Mouse (Mus musculus) forebrain, embryonic 12.5 days (tissue): ENCODE measurements around the gene Htr2a. TPM values are rescaled to one million over a fixed set of nuclear protein-coding genes. Genes with fewer than 3 reads are reported as not detected.

Experiments used
- ATAC-seq: fragments of 200-750 bp; cut with Nextera tagmentation; 2 replicates; pipeline ENCODE4 v1.8.0; 2017; ENCODE audit warnings: moderate TSS enrichment; ENCODE audit not compliant: low FRiP score
- H3K27ac ChIP-seq: fragments of 300-500 bp; sonication (generic); 2 replicates; pipeline ENCODE4 v1.5.1; 2016; ENCODE audit warnings: mild to moderate bottlenecking
- H3K27me3 ChIP-seq: fragments of 300-500 bp; sonication (generic); 2 replicates; pipeline ENCODE4 v1.6.1; 2016; ENCODE audit warnings: mild to moderate bottlenecking
- H3K36me3 ChIP-seq: fragments of 300-500 bp; sonication (generic); replicated peaks from 2 replicates; pipeline ENCODE4 v1.6.1; 2016; ENCODE audit warnings: mild to moderate bottlenecking
- H3K4me1 ChIP-seq: fragments of 300-500 bp; sonication (generic); 2 replicates; pipeline ENCODE4 v1.6.1; 2016
- H3K4me2 ChIP-seq: fragments of 300-500 bp; sonication (generic); 2 replicates; pipeline ENCODE4 v1.6.1; 2016; ENCODE audit warnings: mild to moderate bottlenecking, moderate library complexity
- H3K4me3 ChIP-seq: fragments of 300-500 bp; sonication (generic); replicated peaks from 2 replicates; pipeline ENCODE4 v1.5.1; 2016; ENCODE audit warnings: mild to moderate bottlenecking
- H3K9ac ChIP-seq: fragments of 300-500 bp; sonication (generic); 2 replicates; pipeline ENCODE4 v1.6.1; 2016; ENCODE audit warnings: mild to moderate bottlenecking
- H3K9me3 ChIP-seq: fragments of 300-500 bp; sonication (generic); 2 replicates; pipeline ENCODE4 v1.6.1; 2016
- WGBS: fragments of 180-500 bp; shearing (Covaris S2); methylation state at CpG from one replicate; pipeline ENCODE4 v1.1.7; 2016; 5-methylcytosine and 5-hydroxymethylcytosine counted together
- polyA plus RNA-seq: library from polyadenylated mRNA; unstranded; fragments of >200 nt; fragmentation: Nextera tagmentation; extraction: Ambion mirVana; gene quantifications from 2 replicates; pipeline ENCODE4 v1.2.1, GENCODE M21; 2016

Htr2a gene
- polyA plus RNA-seq, 1 experiment from 2014 or later, result 0.26 TPM

DNA sequence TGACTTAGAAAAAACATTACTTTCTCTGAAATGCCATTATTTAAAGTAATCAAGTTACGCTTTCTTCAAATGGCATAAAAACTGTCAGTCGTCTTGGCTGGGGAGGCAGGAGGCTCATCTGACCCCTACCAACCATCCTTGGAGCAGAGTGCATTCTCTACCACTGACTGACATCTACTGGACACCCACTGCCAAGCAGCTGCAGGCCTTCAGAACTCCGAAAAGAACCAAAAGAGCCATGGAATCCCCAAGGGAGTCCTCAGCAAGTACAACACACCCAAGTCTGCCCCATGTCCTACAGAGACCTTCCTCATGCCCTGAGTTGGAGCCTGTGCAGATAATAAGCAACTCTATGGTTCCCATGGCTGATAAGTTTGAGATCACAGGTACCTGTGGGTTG, 82.9 kb downstream of the Htr2a start:
- 72% methylated on average over 3 of the region's 3 CpGs for WGBS
- Histone ChIP-seq H3K9me3 (no peaks in the 10 kb centered on the region), H3K4me1 (no peaks in the 10 kb centered on the region)

DNA sequence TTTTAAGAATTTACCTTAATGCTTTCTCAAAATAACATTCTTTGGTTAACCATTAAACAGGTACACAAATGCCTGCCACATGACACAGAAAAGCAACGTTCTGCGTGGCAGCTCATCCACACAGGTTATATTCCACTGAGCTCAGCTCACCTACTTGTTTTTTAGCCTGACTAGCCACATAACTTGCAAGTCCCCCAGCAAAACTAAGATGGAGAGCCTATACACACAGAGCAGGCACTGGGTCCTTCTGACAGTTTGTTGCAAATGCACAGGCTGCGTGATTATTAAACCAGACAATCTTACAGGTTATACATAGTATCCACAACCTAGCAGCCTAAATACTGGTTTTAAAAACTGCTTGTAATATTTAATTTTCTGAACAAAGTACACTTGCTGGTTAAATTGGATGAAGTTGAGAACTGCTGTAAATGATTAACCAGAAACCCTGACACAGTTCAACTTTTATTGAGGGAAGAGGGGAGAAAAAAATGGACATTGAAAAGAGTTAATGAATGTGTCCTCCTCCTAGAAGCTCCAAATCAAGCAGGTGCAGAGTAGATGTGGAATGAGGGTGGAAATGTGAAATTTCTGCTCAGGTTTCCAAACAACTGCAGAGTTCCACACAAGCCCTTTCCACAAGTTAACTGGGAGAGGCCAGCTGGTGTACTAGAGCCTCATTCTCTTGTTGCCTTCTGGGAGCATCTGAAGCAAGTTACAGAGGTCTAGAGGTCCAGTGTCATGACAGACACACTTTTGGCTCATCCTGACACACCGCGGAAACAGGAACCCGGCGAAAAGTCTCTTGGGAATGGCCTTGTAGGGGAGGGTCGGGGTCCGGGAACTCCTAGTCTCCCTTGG, 90.8 kb downstream of the Htr2a start:
- Histone ChIP-seq H3K27me3 (no peaks in the 10 kb centered on the region), H3K4me2 (peak overlapping the region; percentile 63), H3K27ac (no peak overlapping the region), H3K9me3 (no peaks in the 10 kb centered on the region), H3K36me3 (peaks cover 6% of the 10 kb centered on the region; the same call in 1 of the 2 replicates), H3K9ac (peak overlapping the region; percentile 77), H3K4me3 (peak overlapping the region; percentile 79), H3K4me1 (peaks cover 11% of the 10 kb centered on the region)
- WGBS, result 33% methylated on average over 9 of the region's 9 CpGs
- ATAC-seq, result no peak

More for the DNA sequence above, 82.9 kb downstream of the Htr2a start:
- no peaks in the 10 kb centered on the region for H3K36me3 ChIP-seq
- no peak overlapping the region for H3K4me2 ChIP-seq
- no peak overlapping the region for H3K27ac ChIP-seq
- no peaks in the 10 kb centered on the region for H3K27me3 ChIP-seq
- H3K9ac ChIP-seq, result no peak overlapping the region
- no peak for ATAC-seq
- H3K4me3 ChIP-seq, result no peak overlapping the region

DNA sequence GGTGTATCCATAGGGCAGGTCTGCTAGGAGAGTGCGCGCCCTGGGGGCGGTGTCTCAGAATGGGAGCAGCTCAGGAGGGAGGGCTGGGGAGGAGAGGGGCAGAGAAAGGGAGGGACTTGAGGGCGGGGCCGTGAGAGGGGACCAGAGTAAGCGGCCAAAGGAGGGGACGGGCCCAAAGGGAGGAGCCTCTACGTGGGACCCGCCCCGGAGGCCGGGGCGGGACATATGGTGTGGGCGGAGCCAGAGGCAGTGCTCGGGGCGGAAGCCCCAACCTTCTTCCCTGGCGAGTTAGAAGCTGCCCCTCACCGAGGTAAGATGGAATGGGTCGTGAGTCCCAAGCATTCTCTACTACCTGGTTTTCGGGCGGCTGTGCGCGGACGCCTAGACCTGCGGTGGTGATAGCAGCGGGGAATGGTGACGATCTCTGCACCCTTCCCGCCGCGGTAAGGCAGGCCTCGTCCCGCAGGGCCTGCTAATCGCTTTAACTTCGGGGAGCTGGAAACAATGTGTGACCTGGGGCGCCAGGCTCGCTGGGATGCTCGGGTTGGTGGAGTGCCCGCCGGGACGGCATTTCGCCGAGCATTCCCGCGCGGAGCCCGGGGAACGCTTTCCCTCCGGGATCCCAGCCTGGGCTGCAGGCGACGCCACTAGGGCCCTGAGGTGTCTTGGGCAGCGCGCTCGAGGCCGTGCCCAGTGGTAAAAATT, 91.6 kb downstream of the Htr2a start, which contains the start of gene Esd:
TSS of gene Esd (plus strand) at position 219 of the 705 bp plus-strand sequence.
- Histone ChIP-seq H3K9ac (peak within 1 kb of the TSS; percentile 77), H3K36me3 (peaks cover 14% of the 10 kb centered on the region), H3K4me1 (peaks cover 11% of the 10 kb centered on the region), H3K4me3 (peak within 1 kb of the TSS; percentile 79), H3K27me3 (no peaks in the 10 kb centered on the region), H3K9me3 (no peaks in the 10 kb centered on the region), H3K27ac (peak within 1 kb of the TSS; percentile 77), H3K4me2 (peak within 1 kb of the TSS; percentile 63)
- under 1% methylated on average over 52 of the region's 53 CpGs for WGBS
- ATAC-seq, result peak; percentile 98

DNA sequence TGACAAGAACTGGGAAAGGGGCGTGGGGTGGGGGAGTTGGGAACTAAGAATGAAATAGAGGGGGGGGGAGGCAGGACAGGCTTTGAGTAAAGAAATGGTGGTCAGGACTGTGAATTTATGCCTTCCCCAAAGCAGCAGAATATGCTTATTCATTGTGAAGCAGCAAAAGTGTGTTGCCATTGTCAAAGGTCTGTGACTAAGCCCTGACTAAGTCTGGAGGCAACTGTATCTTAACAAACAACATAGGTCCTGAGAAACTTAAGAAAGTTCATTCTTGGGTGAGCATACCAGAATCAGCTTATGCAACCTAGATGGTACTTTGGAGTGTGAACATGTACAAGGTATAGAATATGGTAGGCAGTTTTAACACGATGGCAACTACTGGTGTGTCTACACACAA, 92.8 kb downstream of the Htr2a start:
- Histone ChIP-seq H3K27ac (no peak overlapping the region), H3K4me2 (peak overlapping the region; percentile 63), H3K9ac (0 out of 2 replicates have a peak overlapping the region, but pooled peaks have one; percentile 8), H3K36me3 (peaks cover 19% of the 10 kb centered on the region), H3K4me1 (peaks cover 11% of the 10 kb centered on the region), H3K27me3 (no peaks in the 10 kb centered on the region), H3K9me3 (no peaks in the 10 kb centered on the region), H3K4me3 (peak overlapping the region; percentile 79)
- WGBS, result 67% methylated on average over 2 of the region's 2 CpGs
- ATAC-seq, result no peak

DNA sequence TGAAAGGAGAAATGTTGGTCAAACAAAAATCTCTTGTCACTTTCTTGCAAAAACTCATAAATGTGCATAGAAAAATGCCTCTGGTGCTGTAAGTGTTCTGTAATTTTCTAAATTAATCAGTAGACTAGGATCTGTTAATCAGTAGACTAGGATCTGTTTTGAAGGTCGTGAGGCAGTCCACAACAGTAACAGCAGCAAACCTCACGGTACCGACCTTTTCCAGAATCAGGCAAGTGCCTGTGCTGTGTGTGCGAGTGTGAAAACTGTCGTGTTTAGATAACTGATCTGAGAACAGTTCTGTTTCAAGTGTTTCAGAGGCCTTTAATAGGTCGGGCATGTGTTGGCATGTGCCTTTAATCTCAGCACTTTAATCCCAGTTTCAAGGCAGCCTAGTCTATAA, 94.8 kb downstream of the Htr2a start:
- Histone ChIP-seq H3K4me2 (no peak overlapping the region), H3K27ac (no peak overlapping the region), H3K36me3 (peaks cover 37% of the 10 kb centered on the region), H3K27me3 (no peaks in the 10 kb centered on the region), H3K9me3 (no peaks in the 10 kb centered on the region), H3K4me1 (peaks cover 11% of the 10 kb centered on the region), H3K4me3 (no peak overlapping the region), H3K9ac (no peak overlapping the region)
- WGBS, result 89% methylated on average over 6 of the region's 6 CpGs
- no peak for ATAC-seq

DNA sequence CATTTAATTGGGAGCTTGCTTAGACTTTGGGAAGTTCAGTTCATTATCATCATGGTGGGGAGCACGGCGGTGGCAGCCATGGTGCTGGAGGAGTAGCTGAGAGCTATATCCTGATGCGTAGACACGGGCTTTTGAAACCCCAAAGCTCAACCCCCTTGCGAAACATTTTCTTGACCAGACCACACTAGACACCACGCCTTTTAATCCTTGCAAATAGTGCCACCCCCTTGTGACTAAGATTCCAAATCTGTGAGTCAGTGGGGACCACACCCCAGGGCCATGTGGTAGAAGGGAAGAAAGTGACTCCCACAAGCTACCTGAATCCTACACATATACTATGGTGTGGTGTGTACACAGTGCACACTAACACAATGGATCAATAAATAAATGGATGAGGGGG, 96.2 kb downstream of the Htr2a start:
- H3K4me2 ChIP-seq, result no peak overlapping the region
- H3K4me1 ChIP-seq, result peaks cover 11% of the 10 kb centered on the region
- no peak overlapping the region for H3K9ac ChIP-seq
- WGBS, result 96% methylated on average over 6 of the region's 6 CpGs
- H3K36me3 ChIP-seq, result peaks cover 51% of the 10 kb centered on the region
- no peak overlapping the region for H3K4me3 ChIP-seq
- H3K27ac ChIP-seq, result no peak overlapping the region
- ATAC-seq, result no peak
- no peaks in the 10 kb centered on the region for H3K9me3 ChIP-seq
- no peaks in the 10 kb centered on the region for H3K27me3 ChIP-seq

Other genes starting within 250 kb of the Htr2a start
- gene Esd, start 91.5 kb downstream of the Htr2a start, polyA plus RNA-seq, result 299 and 307 TPM in 2 replicates